Mouse (Mus musculus) MEL (cell line): ENCODE results near the gene Wfdc2.

Source experiments
- BHLHE40 ChIP-seq: IDR thresholded peaks from 2 replicates; pipeline ENCODE4 v1.6.1; 2012; ENCODE audit warnings: low read depth, mild to moderate bottlenecking, inconsistent platforms, low read length, improper control_type of control experiment, borderline replicate concordance
- ELF1 ChIP-seq: IDR thresholded peaks from 2 replicates; pipeline ENCODE4 v1.6.1; 2014; ENCODE audit warnings: low read depth, mild to moderate bottlenecking, inconsistent platforms, low read length, improper control_type of control experiment, moderate library complexity
- EP300 ChIP-seq, 2 experiments: IDR thresholded peaks; 2 replicates each; pipeline ENCODE4 v1.6.1; 2011; ENCODE audit warnings: improper control_type of control experiment in 2 of 2, low read length in 2 of 2, low read depth in 1 of 2, mild to moderate bottlenecking in 1 of 2
- JUND ChIP-seq: IDR thresholded peaks from 2 replicates; pipeline ENCODE4 v1.6.1; 2011; ENCODE audit warnings: low read depth, mild to moderate bottlenecking, improper control_type of control experiment, low read length
- NRF1 ChIP-seq: IDR thresholded peaks from 2 replicates; pipeline ENCODE4 v1.6.1; 2014; ENCODE audit warnings: low read depth, mild to moderate bottlenecking, inconsistent platforms, low read length, improper control_type of control experiment, moderate library complexity; ENCODE audit not compliant: poor library complexity, insufficient read depth, severe bottlenecking
- POLR2A ChIP-seq, 2 experiments: IDR thresholded peaks; 2 replicates each; pipeline ENCODE4 v1.6.1; 2011 to 2012; ENCODE audit warnings: low read length in 2 of 2, mild to moderate bottlenecking in 2 of 2, control low read depth in 1 of 2, improper control_type of control experiment in 1 of 2, low read depth in 1 of 2, moderate library complexity in 1 of 2; ENCODE audit not compliant: control insufficient read depth in 1 of 2, insufficient read depth in 1 of 2, poor library complexity in 1 of 2
- USF2 ChIP-seq, 2 experiments: IDR thresholded peaks; 2 replicates each; pipeline ENCODE4 v1.6.1; 2011 to 2012; ENCODE audit warnings: improper control_type of control experiment in 2 of 2, low read length in 2 of 2, borderline replicate concordance in 1 of 2, inconsistent platforms in 1 of 2, low read depth in 1 of 2, mild to moderate bottlenecking in 1 of 2; ENCODE audit not compliant: insufficient read depth in 1 of 2
- ZKSCAN1 ChIP-seq: IDR thresholded peaks from 2 replicates; pipeline ENCODE4 v1.6.1; 2012; ENCODE audit warnings: low read depth, mild to moderate bottlenecking, inconsistent platforms, low read length, improper control_type of control experiment, moderate library complexity

GRCm38 (mm10) chr2:164537003-164537402 lies 25.2 kb upstream of the Wfdc2 start:
- TF ChIP-seq ZKSCAN1 (no peak), JUND (no peak), EP300 (IDR thresholded peaks at IDR 0.05; ENCODE audit: low read depth in 1 of 2, low read length in 2 of 2) (no peak), ELF1 (no peak), USF2 (IDR thresholded peaks at IDR 0.05; ENCODE audit: borderline replicate concordance in 1 of 2, insufficient read depth in 1 of 2, low read depth in 1 of 2, low read length in 2 of 2) (no peak), NRF1 (no peak), POLR2A (IDR thresholded peaks at IDR 0.05; ENCODE audit: control insufficient read depth in 1 of 2, insufficient read depth in 1 of 2, low read depth in 1 of 2, low read length in 2 of 2, poor library complexity in 1 of 2) (no peak), BHLHE40 (no peak)
